Mouse (Mus musculus) bone marrow macrophage, adult 2 months (primary cell): ENCODE results near the gene Mrgpra9. TPM values are rescaled to one million over a fixed set of nuclear protein-coding genes. Genes with fewer than 3 reads are reported as not detected.
"Not testable (repeated sequence)": the region's sequence is repeated elsewhere in the genome, so short reads cannot be mapped to it uniquely, and the experiment has no call there.

ENCODE experiments used
- H3K27ac ChIP-seq: 2 replicates; pipeline ENCODE4 v1.5.1; 2012; ENCODE audit warnings: low read depth, low read length; ENCODE audit not compliant: insufficient read depth
- H3K4me1 ChIP-seq: 2 replicates; pipeline ENCODE4 v1.6.1; 2012; ENCODE audit warnings: low read length; ENCODE audit not compliant: control insufficient read depth, insufficient read depth
- H3K4me3 ChIP-seq: 2 replicates; pipeline ENCODE4 v1.5.1; 2012; ENCODE audit warnings: mild to moderate bottlenecking, low read length, moderate library complexity; ENCODE audit not compliant: insufficient read depth
- CTCF ChIP-seq: IDR thresholded peaks from 2 replicates; pipeline ENCODE4 v1.5.1; 2012; ENCODE audit warnings: low read depth, mild to moderate bottlenecking, low read length, moderate library complexity
- POLR2A ChIP-seq: IDR thresholded peaks from 2 replicates; pipeline ENCODE4 v1.6.1; 2012; ENCODE audit warnings: mild to moderate bottlenecking, low read depth, low read length, borderline replicate concordance
- polyA plus RNA-seq: library from polyadenylated mRNA; stranded (reverse); fragments of >200 nt; gene quantifications from 2 replicates; pipeline ENCODE4 v1.2.4, GENCODE M21; 2012; ENCODE audit not compliant: missing spikeins, insufficient read depth, insufficient read length

The Mrgpra9 gene
- polyA plus RNA-seq: not detected in 2 replicates

GRCm38 (mm10) chr7:47252770-47253169 lies at the start of gene Mrgpra9:
TSS of gene Mrgpra9 (minus strand) at chr7:47252848.
- H3K4me1 ChIP-seq: no peaks in the 10 kb centered on the region
- H3K27ac ChIP-seq: no peak within 1 kb of the TSS
- H3K4me3 ChIP-seq: no peak within 1 kb of the TSS
- no peak for TF ChIP-seq POLR2A
- TF ChIP-seq CTCF: no peak

- not testable (repeated sequence) for H3K27ac ChIP-seq, H3K4me1 ChIP-seq, H3K4me3 ChIP-seq
Observed at GRCm38 (mm10) chr7:47299612-47300011, 47.0 kb upstream of the Mrgpra9 start.

- not testable (repeated sequence) for H3K4me1 ChIP-seq, H3K27ac ChIP-seq, H3K4me3 ChIP-seq
Observed at GRCm38 (mm10) chr7:47271547-47271946, 18.9 kb upstream of the Mrgpra9 start.

GRCm38 (mm10) chr7:47244658-47245057 lies 8.0 kb downstream of the Mrgpra9 start:
- no peaks in the 10 kb centered on the region for H3K4me1 ChIP-seq
- no peak overlapping the region for H3K4me3 ChIP-seq
- H3K27ac ChIP-seq: no peak overlapping the region
- no peak for TF ChIP-seq CTCF
- no peak for TF ChIP-seq POLR2A

GRCm38 (mm10) chr7:47204830-47205229 lies 47.8 kb downstream of the Mrgpra9 start, which contains the start of gene Mrgpra6:
TSS of gene Mrgpra6 (minus strand) at chr7:47204920.
- no peak for TF ChIP-seq CTCF
- TF ChIP-seq POLR2A: no peak
- Histone ChIP-seq H3K27ac (no peak within 1 kb of the TSS), H3K4me1 (no peaks in the 10 kb centered on the region), H3K4me3 (no peak within 1 kb of the TSS)

GRCm38 (mm10) chr7:47195271-47195670 lies 57.4 kb downstream of the Mrgpra9 start:
- TF ChIP-seq CTCF (no peak), POLR2A (no peak)
- Histone ChIP-seq H3K4me3 (no peak overlapping the region), H3K27ac (no peak overlapping the region), H3K4me1 (no peaks in the 10 kb centered on the region)

Other genes starting within 250 kb of the Mrgpra9 start
- gene Spty2d1, start 244.4 kb downstream of the Mrgpra9 start, polyA plus RNA-seq: 12.6 and 14.8 TPM in 2 replicates
- gene Tmem86a, start 202.2 kb downstream of the Mrgpra9 start, polyA plus RNA-seq: 100 and 103 TPM in 2 replicates
- not detected in 2 replicates for gene Ptpn5, start 119.2 kb downstream of the Mrgpra9 start, polyA plus RNA-seq
- not detected in 2 replicates for gene Mrgpra6, start 47.9 kb downstream of the Mrgpra9 start, polyA plus RNA-seq
- not detected in 2 replicates for gene Mrgpra1, start 101.4 kb upstream of the Mrgpra9 start, polyA plus RNA-seq
- not detected in 2 replicates for gene Mrgpra2a, start 199.3 kb upstream of the Mrgpra9 start, polyA plus RNA-seq